Comparison of ENCODE assay signal across 24 mouse cellular contexts in genomic region chr1:121451009-121451408, GRCm38 (mm10). TPM values are rescaled to one million over a fixed set of nuclear protein-coding genes. Genes with fewer than 3 reads are reported as not detected.
DNase-seq lines count a peak whose midpoint lies in the region; ATAC-seq and TF ChIP-seq lines count a peak whose summit lies in the region.
"Had no signal": no experiment of that assay in that cellular context is flagged by ENCODE, and none has a peak within 500 bp of the region (broad histone marks: within the 10 kb centered on the region; RNA-seq: fewer than 3 reads in every experiment).

No protein-coding gene starts in this region.

- WGBS in hindbrain, postnatal 0 days, result 55% methylated on average over 7 of the region's 7 CpGs
- WGBS in hindbrain, embryonic 12.5 days, result 83% methylated on average over 7 of the region's 7 CpGs

- TF ChIP-seq CTCF in hindbrain, postnatal 0 days (IDR thresholded peaks at IDR 0.05; ENCODE audit: low read depth), result no peak

- no peak overlapping the region for H3K27ac ChIP-seq in hindbrain, postnatal 0 days
- no peak overlapping the region for H3K27ac ChIP-seq in hindbrain, embryonic 12.5 days
- H3K27ac ChIP-seq: embryonic facial prominence, embryonic 12.5 days; forebrain, embryonic 15.5 days; heart, embryonic 15.5 days; hindbrain, embryonic 10.5 days; hindbrain, embryonic 14.5 days had no signal

- peaks cover 22% of the 10 kb centered on the region; the same call in 1 of the 2 replicates for H3K36me3 ChIP-seq in hindbrain, postnatal 0 days (ENCODE audit: insufficient read depth, low read length)
- H3K36me3 ChIP-seq in hindbrain, embryonic 12.5 days, result peaks cover 44% of the 10 kb centered on the region

- no peaks in the 10 kb centered on the region for H3K9me3 ChIP-seq in hindbrain, postnatal 0 days (ENCODE audit: low read length)
- H3K9me3 ChIP-seq in hindbrain, embryonic 12.5 days (replicated peaks), result no peaks in the 10 kb centered on the region
- H3K9me3 ChIP-seq: embryonic facial prominence, embryonic 12.5 days; forebrain, embryonic 10.5 days; forebrain, embryonic 15.5 days; heart, embryonic 12.5 days; heart, embryonic 15.5 days; hindbrain, embryonic 10.5 days had no signal

- DNase-seq in cerebellum, postnatal 10 days, result peak; percentile 9 to 26
- DNase-seq in cerebellum, postnatal 36 days, result no peak
- DNase-seq in hindbrain, postnatal 0 days (ENCODE audit: low spot score), result peak; percentile 3
- DNase-seq in MN1 (ENCODE audit: low spot score), result peak; percentile 17
- DNase-seq in spleen, postnatal 14 days (ENCODE audit: low spot score in 2 of 2), result no peak
- DNase-seq: adrenal gland, postnatal 10 days; adrenal gland, postnatal 36 days; cerebellum, adult 11 months; cerebellum, adult 2 months; cerebellum, adult 9-11 months; gastrocnemius, postnatal 25 days; heart, adult 18-20 months; heart, postnatal 10 days; heart, postnatal 36 days had no signal

- no peak overlapping the region for H3K4me2 ChIP-seq in hindbrain, postnatal 0 days (ENCODE audit: low read depth, low read length)
- no peak overlapping the region for H3K4me2 ChIP-seq in hindbrain, embryonic 12.5 days (replicated peaks)
- H3K4me2 ChIP-seq: embryonic facial prominence, embryonic 12.5 days; forebrain, embryonic 15.5 days; heart, embryonic 12.5 days; heart, embryonic 15.5 days; hindbrain, embryonic 14.5 days had no signal

- H3K4me3 ChIP-seq in hindbrain, postnatal 0 days (ENCODE audit: low read length), result no peak overlapping the region
- no peak overlapping the region for H3K4me3 ChIP-seq in hindbrain, embryonic 12.5 days
- H3K4me3 ChIP-seq: embryonic facial prominence, embryonic 12.5 days; forebrain, embryonic 10.5 days; forebrain, embryonic 15.5 days; heart, embryonic 12.5 days; heart, embryonic 15.5 days; hindbrain, embryonic 10.5 days had no signal

- H3K9ac ChIP-seq in hindbrain, postnatal 0 days (replicated peaks; ENCODE audit: low read length), result no peak overlapping the region
- no peak overlapping the region for H3K9ac ChIP-seq in hindbrain, embryonic 12.5 days
- H3K9ac ChIP-seq: embryonic facial prominence, embryonic 12.5 days; forebrain, embryonic 15.5 days; heart, embryonic 12.5 days; heart, embryonic 15.5 days; hindbrain, embryonic 14.5 days had no signal

- H3K4me1 ChIP-seq in hindbrain, postnatal 0 days (ENCODE audit: insufficient read depth, low read length), result no peaks in the 10 kb centered on the region
- H3K4me1 ChIP-seq in hindbrain, embryonic 12.5 days, result no peaks in the 10 kb centered on the region
- H3K4me1 ChIP-seq: heart, embryonic 12.5 days had no signal

- no peaks in the 10 kb centered on the region for H3K27me3 ChIP-seq in hindbrain, postnatal 0 days (ENCODE audit: insufficient read depth, low read length)
- H3K27me3 ChIP-seq in hindbrain, embryonic 12.5 days, result no peaks in the 10 kb centered on the region
- H3K27me3 ChIP-seq: embryonic facial prominence, embryonic 12.5 days; forebrain, embryonic 15.5 days; heart, embryonic 12.5 days; heart, embryonic 15.5 days; Patski had no signal

- no peak for ATAC-seq in hindbrain, postnatal 0 days
- ATAC-seq in hindbrain, embryonic 12.5 days (ENCODE audit: low FRiP score), result no peak
- ATAC-seq: forebrain, embryonic 15.5 days; intestine, postnatal 0 days; Patski had no signal

RNA-seq across cellular contexts. Expression of gene Ccdc93, which starts 20.2 kb away (rescaled TPM):
- total RNA-seq in hindbrain, postnatal 0 days (2014; rRNA removed), result 14.6 and 15.4 TPM in 2 replicates
- 6.1 and 7.4 TPM in 2 replicates for polyA plus RNA-seq in hindbrain, postnatal 0 days (2015; fragmentation: Nextera tagmentation; extraction: Ambion mirVana)
- polyA plus RNA-seq in hindbrain, embryonic 12.5 days (2016; fragmentation: Nextera tagmentation; extraction: Ambion mirVana), result 14.9 and 15.8 TPM in 2 replicates

Comparison
In these comparisons a context has a peak if more than half of its experiments do, and no peak if none do; other contexts are left out.
1. DNase-seq: peak in cerebellum, postnatal 10 days (2 of 2), hindbrain, postnatal 0 days (single experiment) and MN1 (single experiment); none in cerebellum, postnatal 36 days (0 of 2) and spleen, postnatal 14 days (0 of 2).